Mouse (Mus musculus) CH12.LX (cell line): Measurements from ENCODE around the gene Nedd4.

ENCODE experiments used
- CTCF ChIP-seq, 2 experiments: IDR thresholded peaks in 1 of 2; conservative IDR thresholded peaks in 1 of 2; 2 replicates each; pipeline ENCODE4 v1.5.1; 2011 to 2012; ENCODE audit warnings: low read depth in 2 of 2, low read length in 2 of 2, improper control_type of control experiment in 1 of 2, inconsistent platforms in 1 of 2, mild to moderate bottlenecking in 1 of 2, moderate library complexity in 1 of 2
- EP300 ChIP-seq: IDR thresholded peaks from 2 replicates; pipeline ENCODE4 v1.6.1; 2011; ENCODE audit warnings: low read length, improper control_type of control experiment
- GABPA ChIP-seq: IDR thresholded peaks from 2 replicates; pipeline ENCODE4 v1.6.1; 2012; ENCODE audit warnings: low read depth, low read length, improper control_type of control experiment, inconsistent platforms; ENCODE audit not compliant: insufficient replicate concordance
- IRF4 ChIP-seq: IDR thresholded peaks from 2 replicates; pipeline ENCODE4 v1.6.1; 2014; ENCODE audit warnings: low read depth, mild to moderate bottlenecking, inconsistent platforms, low read length, improper control_type of control experiment
- JUN ChIP-seq: IDR thresholded peaks from 2 replicates; pipeline ENCODE4 v1.6.1; 2011; ENCODE audit warnings: low read depth, mild to moderate bottlenecking, low read length, improper control_type of control experiment, moderate library complexity; ENCODE audit not compliant: insufficient read depth
- MAFK ChIP-seq: IDR thresholded peaks from 2 replicates; pipeline ENCODE4 v1.6.1; 2011; ENCODE audit warnings: low read length, improper control_type of control experiment; ENCODE audit not compliant: insufficient replicate concordance
- MEF2A ChIP-seq: IDR thresholded peaks from 2 replicates; pipeline ENCODE4 v1.6.1; 2014; ENCODE audit warnings: low read depth, mild to moderate bottlenecking, inconsistent platforms, low read length, improper control_type of control experiment, borderline replicate concordance
- NELFE ChIP-seq: IDR thresholded peaks from 2 replicates; pipeline ENCODE4 v1.6.1; 2011; ENCODE audit warnings: low read depth, low read length, improper control_type of control experiment
- PAX5 ChIP-seq: IDR thresholded peaks from 2 replicates; pipeline ENCODE4 v1.6.1; 2012; ENCODE audit warnings: low read length, inconsistent platforms, mixed read lengths
- POLR2A ChIP-seq: IDR thresholded peaks from 2 replicates; pipeline ENCODE4 v1.6.1; 2011; ENCODE audit warnings: low read depth, mild to moderate bottlenecking, improper control_type of control experiment, low read length
- RAD21 ChIP-seq: IDR thresholded peaks from 2 replicates; pipeline ENCODE4 v1.6.1; 2011; ENCODE audit warnings: low read depth, mild to moderate bottlenecking, low read length, improper control_type of control experiment, moderate library complexity
- TCF12 ChIP-seq: IDR thresholded peaks from 2 replicates; pipeline ENCODE4 v1.6.1; 2014; ENCODE audit warnings: low read depth, mild to moderate bottlenecking, inconsistent platforms, low read length, improper control_type of control experiment
- USF1 ChIP-seq: IDR thresholded peaks from 2 replicates; pipeline ENCODE4 v1.6.1; 2014; ENCODE audit warnings: low read depth, mild to moderate bottlenecking, inconsistent platforms, low read length, improper control_type of control experiment
- ZKSCAN1 ChIP-seq: IDR thresholded peaks from 2 replicates; pipeline ENCODE4 v1.6.1; 2012; ENCODE audit warnings: low read depth, inconsistent platforms, low read length, improper control_type of control experiment, borderline replicate concordance

- no peak for TF ChIP-seq NELFE
- no peak for TF ChIP-seq CTCF (conservative IDR thresholded peaks at IDR 0.05 in 1 of 2, IDR thresholded peaks at IDR 0.05 in 1 of 2; ENCODE audit: low read depth in 2 of 2, low read length in 2 of 2)
- no peak for TF ChIP-seq MEF2A
- no peak for TF ChIP-seq ZKSCAN1
- TF ChIP-seq TCF12: no peak
- no peak for TF ChIP-seq IRF4
- no peak for TF ChIP-seq USF1
- no peak for TF ChIP-seq EP300
- TF ChIP-seq GABPA: no peak
- TF ChIP-seq PAX5: no peak
- no peak for TF ChIP-seq MAFK
- no peak for TF ChIP-seq JUN
- no peak for TF ChIP-seq POLR2A
- TF ChIP-seq RAD21: no peak
Measured at GRCm38 (mm10) chr9:72697779-72698178, 35.6 kb downstream of the Nedd4 start.
